Mouse (Mus musculus): ENCODE data around the gene Card11. TPM values are rescaled to one million over a fixed set of nuclear protein-coding genes. Genes with fewer than 3 reads are reported as not detected.

The Card11 gene
- polyA plus RNA-seq, 1 experiment from 2014 or later, result 0.23 TPM

DNA sequence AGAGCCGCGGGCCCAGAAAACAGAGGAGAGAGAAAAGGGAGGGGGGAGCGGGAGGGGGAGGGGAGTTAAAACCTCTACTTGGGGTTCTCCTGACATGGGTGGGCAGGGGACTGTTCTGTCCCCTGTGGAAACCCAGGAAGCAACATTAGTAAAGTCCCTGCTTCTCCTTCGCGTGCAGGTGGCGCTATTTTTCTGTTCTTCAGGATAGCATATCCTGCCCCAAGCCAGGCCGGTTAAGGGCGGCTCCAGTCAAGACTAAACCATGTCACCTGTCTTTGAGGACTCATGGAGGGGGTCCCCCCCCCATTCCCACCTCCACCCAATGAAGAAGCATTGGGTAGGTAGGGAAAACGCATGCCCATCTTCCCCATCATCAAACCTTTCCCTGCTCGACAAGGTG lies 109.3 kb downstream of the Card11 start:
- ATAC-seq (ENCODE audit: low read depth), result no peak
- no peak for DNase-seq
- Histone ChIP-seq H3K9me3 (replicated peaks) (no peaks in the 10 kb centered on the region), H3K27ac (no peak overlapping the region), H3K9ac (no peak overlapping the region), H3K4me1 (replicated peaks) (no peaks in the 10 kb centered on the region), H3K4me2 (no peak overlapping the region), H3K4me3 (replicated peaks) (no peak overlapping the region), H3K27me3 (peaks cover 6% of the 10 kb centered on the region; the same call in 1 of the 2 replicates), H3K36me3 (no peaks in the 10 kb centered on the region)
- 27% methylated on average over 10 of the region's 10 CpGs for WGBS (ENCODE audit: insufficient replicate concordance)

DNA sequence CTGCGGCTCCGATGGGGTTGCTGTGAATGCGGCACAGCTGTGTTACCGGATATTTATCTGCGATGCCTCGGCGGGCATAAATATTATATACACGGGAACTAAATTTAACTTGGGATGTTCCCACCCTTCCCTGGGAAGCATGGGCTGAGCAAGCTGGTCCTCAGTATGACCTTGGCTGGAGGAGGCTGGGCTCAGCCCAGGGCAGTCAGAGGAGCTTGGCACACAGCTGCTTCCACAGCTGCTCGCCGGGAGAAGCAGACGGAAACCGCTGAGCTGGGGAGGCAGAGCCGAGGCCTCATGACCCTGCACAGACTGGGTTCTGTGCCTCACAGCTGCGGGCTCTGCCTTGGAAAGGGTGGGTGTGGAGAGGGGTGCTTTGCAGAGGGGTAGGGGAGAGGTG lies 110.3 kb downstream of the Card11 start:
- Histone ChIP-seq H3K27me3 (peaks cover 6% of the 10 kb centered on the region; the same call in 1 of the 2 replicates), H3K27ac (no peak overlapping the region), H3K4me2 (no peak overlapping the region), H3K4me1 (replicated peaks) (no peaks in the 10 kb centered on the region), H3K4me3 (replicated peaks) (no peak overlapping the region), H3K36me3 (no peaks in the 10 kb centered on the region), H3K9ac (no peak overlapping the region), H3K9me3 (replicated peaks) (no peaks in the 10 kb centered on the region)
- ATAC-seq (ENCODE audit: low read depth) (no peak), DNase-seq (no peak)
- WGBS (ENCODE audit: insufficient replicate concordance), result 55% methylated on average over 14 of the region's 14 CpGs

DNA sequence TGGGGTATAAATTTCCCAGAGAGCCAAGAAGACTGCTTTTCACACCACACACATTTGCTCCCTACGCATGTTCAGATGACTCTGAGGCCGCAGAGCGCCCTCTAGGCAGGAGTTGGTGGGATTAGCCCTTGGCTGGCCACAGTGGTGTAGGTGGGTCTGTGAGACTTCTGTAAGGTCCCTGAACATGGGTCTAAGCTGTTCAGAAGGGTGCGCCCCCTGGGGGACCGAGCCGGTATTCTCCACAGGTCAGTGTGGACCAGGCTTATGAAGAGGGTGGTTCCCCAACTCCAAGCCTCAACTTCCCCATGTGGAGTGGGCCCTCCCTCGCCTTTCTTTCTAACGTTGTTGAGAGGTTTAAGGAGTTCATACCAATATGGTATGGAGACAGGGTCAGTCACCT lies 110.8 kb downstream of the Card11 start:
- H3K4me2 ChIP-seq, result no peak overlapping the region
- no peak overlapping the region for H3K4me3 ChIP-seq (replicated peaks)
- H3K27ac ChIP-seq, result no peak overlapping the region
- H3K9me3 ChIP-seq (replicated peaks), result no peaks in the 10 kb centered on the region
- ATAC-seq (ENCODE audit: low read depth), result peak; percentile 43; the same call in 1 of the 2 replicates
- no peaks in the 10 kb centered on the region for H3K4me1 ChIP-seq (replicated peaks)
- WGBS (ENCODE audit: insufficient replicate concordance), result 26% methylated on average over 8 of the region's 8 CpGs
- no peak overlapping the region for H3K9ac ChIP-seq
- peak; percentile 40 for DNase-seq
- H3K27me3 ChIP-seq, result peaks cover 6% of the 10 kb centered on the region; the same call in 1 of the 2 replicates
- no peaks in the 10 kb centered on the region for H3K36me3 ChIP-seq

DNA sequence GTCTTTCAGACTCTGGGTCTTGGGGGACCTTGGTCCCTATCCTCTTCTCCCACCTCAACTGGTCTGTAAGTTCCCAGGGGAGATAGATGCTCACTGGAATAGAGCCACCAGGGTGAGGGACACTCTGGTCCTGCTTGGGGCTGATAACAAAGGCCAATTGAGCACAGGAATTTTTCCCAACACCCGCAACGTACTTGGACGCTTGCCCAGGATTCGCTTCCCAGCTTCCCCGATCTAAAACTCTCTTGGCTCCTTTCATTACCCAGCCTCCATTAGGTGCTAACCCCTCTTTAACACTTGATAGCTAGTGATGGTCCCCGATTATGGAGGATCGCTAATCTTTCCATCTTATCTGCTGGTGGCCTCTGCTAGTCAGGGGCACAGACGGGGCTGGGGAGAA lies 112.5 kb downstream of the Card11 start:
- Histone ChIP-seq H3K4me2 (no peak overlapping the region), H3K9me3 (replicated peaks) (no peaks in the 10 kb centered on the region), H3K36me3 (no peaks in the 10 kb centered on the region), H3K4me3 (replicated peaks) (no peak overlapping the region), H3K4me1 (replicated peaks) (no peaks in the 10 kb centered on the region), H3K27ac (no peak overlapping the region), H3K9ac (no peak overlapping the region), H3K27me3 (peaks cover 6% of the 10 kb centered on the region; the same call in 1 of the 2 replicates)
- 69% methylated on average over 8 of the region's 8 CpGs for WGBS (ENCODE audit: insufficient replicate concordance)
- DNase-seq, result no peak
- no peak for ATAC-seq (ENCODE audit: low read depth)

DNA sequence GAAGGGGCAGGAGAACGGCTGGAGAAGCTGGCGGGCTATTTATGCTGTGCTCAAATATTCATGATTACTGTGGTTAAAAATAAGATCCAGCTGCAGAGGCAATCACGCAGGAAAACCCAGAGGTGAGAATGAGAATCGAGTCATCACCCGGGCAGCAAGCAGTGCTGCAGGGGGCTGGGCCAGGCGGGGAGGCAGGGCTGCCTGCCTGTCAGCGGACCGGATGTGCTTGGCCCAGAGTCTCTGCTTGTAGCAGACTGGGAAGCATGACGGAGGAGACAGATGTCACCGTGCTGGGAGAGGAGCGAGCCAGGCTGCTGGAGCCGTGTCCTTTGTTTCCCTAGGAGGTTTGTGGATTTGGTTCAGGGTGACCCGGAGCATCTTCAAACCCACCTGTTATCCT lies 115.4 kb downstream of the Card11 start:
- H3K4me1 ChIP-seq (replicated peaks), result no peaks in the 10 kb centered on the region
- H3K27ac ChIP-seq, result no peak overlapping the region
- H3K4me3 ChIP-seq (replicated peaks), result no peak overlapping the region
- no peak for ATAC-seq (ENCODE audit: low read depth)
- H3K9ac ChIP-seq, result no peak overlapping the region
- no peaks in the 10 kb centered on the region for H3K27me3 ChIP-seq
- H3K4me2 ChIP-seq, result no peak overlapping the region
- no peaks in the 10 kb centered on the region for H3K36me3 ChIP-seq
- H3K9me3 ChIP-seq (replicated peaks), result no peaks in the 10 kb centered on the region
- 31% methylated on average over 13 of the region's 13 CpGs for WGBS (ENCODE audit: insufficient replicate concordance)
- DNase-seq, result no peak

DNA sequence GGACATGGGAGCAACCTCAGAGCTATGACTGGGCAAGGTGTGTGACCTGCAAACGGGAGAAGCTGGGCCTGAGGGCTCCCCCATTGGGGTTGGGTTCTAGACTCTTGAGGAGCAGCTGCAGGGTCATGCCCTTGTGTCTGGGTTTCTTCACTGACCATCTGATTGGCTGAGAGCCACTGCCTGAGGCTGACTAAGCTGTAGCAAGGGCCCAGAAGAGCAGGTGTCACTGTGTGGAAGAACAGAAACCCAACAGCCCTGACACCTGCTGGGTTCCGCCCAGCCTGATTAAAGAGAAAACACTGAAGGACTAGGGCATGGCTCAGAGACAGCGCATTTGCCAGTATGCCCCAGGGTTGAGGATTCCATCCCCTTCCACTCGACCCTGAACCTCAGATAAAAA lies 118.0 kb downstream of the Card11 start:
- WGBS (ENCODE audit: insufficient replicate concordance), result 55% methylated on average over 4 of the region's 4 CpGs
- no peak for DNase-seq
- H3K36me3 ChIP-seq, result no peaks in the 10 kb centered on the region

DNA sequence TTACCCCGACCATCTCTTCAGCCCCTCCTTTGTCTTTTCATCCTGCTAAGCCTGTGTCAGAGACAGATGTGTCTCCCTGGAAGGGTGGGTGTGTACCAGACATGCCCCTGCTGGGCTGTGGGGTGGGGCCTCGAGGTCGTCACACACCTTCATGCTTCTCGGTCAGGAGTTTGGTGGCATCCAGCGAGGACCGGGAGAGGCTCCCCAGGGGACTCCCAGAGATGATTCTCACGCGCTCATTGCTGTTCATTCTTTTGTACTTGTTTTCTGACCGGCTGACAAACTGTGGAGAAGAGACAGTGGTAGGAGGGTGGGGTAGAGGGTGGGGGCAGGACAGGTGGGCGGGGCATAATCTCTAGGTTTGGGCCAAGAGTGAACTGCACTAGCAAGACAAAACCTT lies 120.2 kb downstream of the Card11 start:
- ATAC-seq (ENCODE audit: low read depth), result no peak
- no peak overlapping the region for H3K4me3 ChIP-seq (replicated peaks)
- 51% methylated on average over 10 of the region's 10 CpGs for WGBS (ENCODE audit: insufficient replicate concordance)

More for the DNA sequence above, 118.0 kb downstream of the Card11 start:
- H3K4me2 ChIP-seq, result no peak overlapping the region
- no peak overlapping the region for H3K27ac ChIP-seq
- H3K9me3 ChIP-seq (replicated peaks), result no peaks in the 10 kb centered on the region
- no peaks in the 10 kb centered on the region for H3K27me3 ChIP-seq
- H3K9ac ChIP-seq, result no peak overlapping the region
- no peaks in the 10 kb centered on the region for H3K4me1 ChIP-seq (replicated peaks)
- H3K4me3 ChIP-seq (replicated peaks), result no peak overlapping the region
- ATAC-seq (ENCODE audit: low read depth), result no peak

DNA sequence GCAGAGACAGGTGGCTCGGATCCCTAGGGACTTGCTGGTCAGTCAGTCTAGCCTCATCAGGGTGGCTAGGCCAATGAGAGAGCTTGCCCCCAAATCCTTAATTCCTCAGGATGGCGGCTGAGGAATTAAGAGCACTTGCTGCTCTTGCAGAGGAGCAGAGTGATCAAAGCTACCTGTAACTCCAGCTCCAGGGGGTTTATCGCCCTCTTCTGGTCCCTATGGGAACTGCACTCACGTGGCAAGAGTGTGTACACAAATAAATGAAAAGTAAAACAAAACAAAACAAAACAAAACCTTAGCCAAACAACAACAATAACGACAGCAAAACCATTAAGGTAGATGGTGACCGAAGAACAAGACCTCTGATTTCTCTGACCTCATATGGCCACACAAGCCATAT lies 121.7 kb downstream of the Card11 start:
- Histone ChIP-seq H3K36me3 (no peaks in the 10 kb centered on the region), H3K9me3 (replicated peaks) (no peaks in the 10 kb centered on the region), H3K4me3 (replicated peaks) (no peak overlapping the region), H3K4me2 (no peak overlapping the region), H3K9ac (no peak overlapping the region), H3K27ac (no peak overlapping the region), H3K27me3 (no peaks in the 10 kb centered on the region), H3K4me1 (replicated peaks) (no peaks in the 10 kb centered on the region)
- WGBS (ENCODE audit: insufficient replicate concordance), result 48% methylated on average over 6 of the region's 6 CpGs
- ATAC-seq (ENCODE audit: low read depth) (no peak), DNase-seq (no peak)

More for the DNA sequence above, 120.2 kb downstream of the Card11 start:
- Histone ChIP-seq H3K4me2 (no peak overlapping the region), H3K9ac (no peak overlapping the region), H3K27me3 (no peaks in the 10 kb centered on the region), H3K4me1 (replicated peaks) (no peaks in the 10 kb centered on the region), H3K36me3 (no peaks in the 10 kb centered on the region), H3K9me3 (replicated peaks) (no peaks in the 10 kb centered on the region), H3K27ac (no peak overlapping the region)
- DNase-seq, result no peak

DNA sequence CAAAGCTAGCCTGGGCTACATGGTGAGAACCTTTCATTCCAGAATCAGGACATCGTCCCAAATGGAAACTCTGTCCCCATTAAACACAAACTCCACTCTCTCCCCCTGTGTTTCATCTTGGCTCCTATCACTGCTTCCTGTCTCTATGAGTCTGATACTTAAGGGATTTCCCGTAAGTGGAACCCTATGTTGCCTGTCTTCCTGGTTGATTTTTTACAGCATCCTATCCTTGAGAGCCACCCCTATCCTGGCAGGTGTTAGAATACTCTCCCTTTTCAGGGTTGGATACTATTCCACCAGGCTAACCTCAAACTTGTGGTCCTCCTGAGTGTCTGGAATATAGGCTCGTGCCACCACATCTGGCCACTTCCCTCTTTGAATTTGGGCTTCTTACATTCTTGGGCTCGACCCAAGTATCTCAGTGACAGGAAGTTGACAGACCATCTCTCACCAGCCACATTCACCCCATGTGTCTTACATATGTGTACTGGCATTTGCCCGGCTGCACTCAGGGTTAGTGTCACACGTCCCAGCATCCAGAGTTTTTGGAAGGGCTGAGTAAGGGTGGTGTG lies 126.6 kb downstream of the Card11 start:
- Histone ChIP-seq H3K27ac (no peak overlapping the region), H3K4me3 (replicated peaks) (no peak overlapping the region), H3K36me3 (no peaks in the 10 kb centered on the region), H3K9ac (no peak overlapping the region), H3K9me3 (replicated peaks) (no peaks in the 10 kb centered on the region), H3K27me3 (no peaks in the 10 kb centered on the region), H3K4me2 (0 out of 2 replicates have a peak overlapping the region, but pooled peaks have one; percentile 18), H3K4me1 (replicated peaks) (peaks cover 15% of the 10 kb centered on the region)
- 43% methylated on average over 6 of the region's 6 CpGs for WGBS (ENCODE audit: insufficient replicate concordance)
- DNase-seq, result no peak
- no peak for ATAC-seq (ENCODE audit: low read depth)

DNA sequence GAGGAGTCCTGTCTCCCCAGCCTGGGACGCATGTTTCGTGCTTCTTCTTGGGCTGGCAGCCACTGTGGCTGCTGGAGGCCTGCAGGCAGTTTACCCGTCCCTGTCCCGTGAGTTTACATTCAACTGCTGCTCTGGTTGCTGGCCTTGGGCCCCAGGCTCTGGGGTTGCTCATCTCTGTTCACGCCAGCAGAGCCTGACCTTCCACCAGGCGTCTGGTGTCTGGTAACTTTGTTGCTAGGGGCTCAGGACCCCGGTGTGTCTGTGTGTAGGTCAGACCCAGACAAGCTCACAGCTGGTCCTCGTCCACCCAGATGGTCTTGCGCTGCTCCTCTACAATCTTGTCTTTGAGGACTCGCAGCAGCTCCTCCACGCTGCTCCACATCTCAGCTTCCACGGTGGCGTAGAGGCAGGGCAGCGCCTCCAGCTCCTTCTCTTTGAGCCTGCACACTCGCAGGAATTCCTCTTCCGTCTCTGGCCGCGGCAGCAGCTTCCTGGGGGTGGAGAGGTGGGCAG lies 127.3 kb downstream of the Card11 start:
- no peak overlapping the region for H3K4me3 ChIP-seq (replicated peaks)
- 11% methylated on average over 18 of the region's 18 CpGs for WGBS (ENCODE audit: insufficient replicate concordance)
- no peaks in the 10 kb centered on the region for H3K27me3 ChIP-seq
- no peaks in the 10 kb centered on the region for H3K36me3 ChIP-seq
- ATAC-seq (ENCODE audit: low read depth) (no peak), DNase-seq (no peak)
- no peak overlapping the region for H3K9ac ChIP-seq
- H3K9me3 ChIP-seq (replicated peaks), result no peaks in the 10 kb centered on the region
- peaks cover 15% of the 10 kb centered on the region for H3K4me1 ChIP-seq (replicated peaks)
- no peak overlapping the region for H3K27ac ChIP-seq
- H3K4me2 ChIP-seq, result peak overlapping the region; percentile 18

DNA sequence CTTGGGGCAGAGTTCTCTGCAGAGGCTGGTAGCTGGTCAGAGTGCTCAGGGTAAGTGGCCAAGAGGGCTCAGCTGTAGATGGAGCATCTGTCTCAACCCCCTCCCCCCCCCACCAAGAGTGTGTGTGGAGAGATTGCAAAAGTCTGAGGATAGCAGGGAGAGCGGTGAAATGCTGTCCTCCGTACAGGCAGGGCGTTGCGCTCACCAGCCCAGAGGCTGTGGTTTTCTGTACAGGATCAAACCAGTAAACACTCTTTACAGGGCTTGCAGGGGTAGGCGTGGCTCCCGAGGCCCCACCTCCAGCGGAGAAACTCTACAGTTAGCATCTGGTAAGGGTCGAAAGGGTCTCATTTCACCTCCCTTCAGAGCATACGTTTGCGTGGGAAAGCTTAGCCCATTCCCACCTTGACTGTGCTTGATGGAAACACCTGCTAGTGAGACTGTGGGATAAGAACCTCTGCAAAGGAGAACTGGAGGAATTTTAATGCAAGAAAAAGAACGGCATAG lies 127.8 kb downstream of the Card11 start:
- Histone ChIP-seq H3K4me3 (replicated peaks) (no peak overlapping the region), H3K27me3 (no peaks in the 10 kb centered on the region), H3K4me1 (replicated peaks) (peaks cover 15% of the 10 kb centered on the region), H3K9me3 (replicated peaks) (no peaks in the 10 kb centered on the region), H3K36me3 (no peaks in the 10 kb centered on the region), H3K9ac (no peak overlapping the region), H3K4me2 (peak overlapping the region; percentile 18), H3K27ac (no peak overlapping the region)
- ATAC-seq (ENCODE audit: low read depth) (peak; percentile 66), DNase-seq (no peak)
- WGBS (ENCODE audit: insufficient replicate concordance), result 7% methylated on average over 11 of the region's 11 CpGs

DNA sequence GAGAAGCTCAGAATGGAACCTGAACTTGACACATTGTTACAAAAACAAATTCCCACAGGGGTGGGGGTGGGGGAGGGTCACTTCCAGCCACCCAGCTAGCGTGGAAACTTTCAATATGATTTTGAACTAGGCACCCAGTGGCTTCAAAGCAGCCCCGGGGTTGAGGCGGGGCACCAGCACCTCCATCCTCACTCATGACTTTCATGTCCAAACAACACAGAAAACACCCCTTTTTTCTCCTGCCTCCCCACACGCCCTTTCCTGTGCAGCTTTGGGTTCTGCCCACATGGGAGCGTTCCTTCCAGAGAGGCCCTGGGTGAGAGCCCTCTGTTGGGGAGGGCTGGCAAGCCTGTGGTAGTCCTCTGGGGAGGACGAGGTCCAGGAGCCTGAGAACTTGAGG lies 129.1 kb downstream of the Card11 start:
- H3K4me2 ChIP-seq, result no peak overlapping the region
- no peaks in the 10 kb centered on the region for H3K27me3 ChIP-seq
- no peak overlapping the region for H3K27ac ChIP-seq
- no peaks in the 10 kb centered on the region for H3K36me3 ChIP-seq
- no peak overlapping the region for H3K4me3 ChIP-seq (replicated peaks)
- 52% methylated on average over 6 of the region's 6 CpGs for WGBS (ENCODE audit: insufficient replicate concordance)
- H3K4me1 ChIP-seq (replicated peaks), result peaks cover 15% of the 10 kb centered on the region
- no peak for DNase-seq
- no peaks in the 10 kb centered on the region for H3K9me3 ChIP-seq (replicated peaks)
- no peak for ATAC-seq (ENCODE audit: low read depth)
- no peak overlapping the region for H3K9ac ChIP-seq

All from liver, embryonic 13.5 days (tissue).